Mouse (Mus musculus): ENCODE measurements around the gene Chchd6. TPM values are rescaled to one million over a fixed set of nuclear protein-coding genes. Genes with fewer than 3 reads are reported as not detected.
A peak's percentile ranks its signal among the peaks of the same experiment; 100 is the strongest.

Gene Chchd6
- total RNA-seq, 4 experiments from 2014 or later, result 68.3 to 73.7 (median 71.1) TPM

DNA sequence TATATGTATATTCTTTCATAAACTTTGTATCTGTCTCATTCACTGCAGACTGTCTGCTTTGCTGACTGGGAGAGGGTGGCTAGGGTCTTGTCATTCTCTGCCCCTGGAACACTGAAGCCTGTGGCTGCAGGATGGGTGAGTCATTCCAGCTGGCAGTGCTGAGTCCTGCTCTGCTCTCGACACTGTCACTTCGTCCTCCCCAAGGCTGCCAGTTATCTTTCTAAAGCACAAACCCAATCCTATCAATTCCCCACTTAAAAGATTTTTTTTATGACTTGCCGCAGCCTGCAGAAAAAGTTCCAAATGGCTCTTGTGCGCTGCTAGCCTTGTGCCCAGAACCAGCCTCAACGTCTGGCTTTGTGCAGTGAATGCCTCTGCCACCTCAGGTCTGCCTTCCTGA lies 187.2 kb downstream of the Chchd6 start:
- no peak for DNase-seq (ENCODE audit: low spot score in 2 of 2)

DNA sequence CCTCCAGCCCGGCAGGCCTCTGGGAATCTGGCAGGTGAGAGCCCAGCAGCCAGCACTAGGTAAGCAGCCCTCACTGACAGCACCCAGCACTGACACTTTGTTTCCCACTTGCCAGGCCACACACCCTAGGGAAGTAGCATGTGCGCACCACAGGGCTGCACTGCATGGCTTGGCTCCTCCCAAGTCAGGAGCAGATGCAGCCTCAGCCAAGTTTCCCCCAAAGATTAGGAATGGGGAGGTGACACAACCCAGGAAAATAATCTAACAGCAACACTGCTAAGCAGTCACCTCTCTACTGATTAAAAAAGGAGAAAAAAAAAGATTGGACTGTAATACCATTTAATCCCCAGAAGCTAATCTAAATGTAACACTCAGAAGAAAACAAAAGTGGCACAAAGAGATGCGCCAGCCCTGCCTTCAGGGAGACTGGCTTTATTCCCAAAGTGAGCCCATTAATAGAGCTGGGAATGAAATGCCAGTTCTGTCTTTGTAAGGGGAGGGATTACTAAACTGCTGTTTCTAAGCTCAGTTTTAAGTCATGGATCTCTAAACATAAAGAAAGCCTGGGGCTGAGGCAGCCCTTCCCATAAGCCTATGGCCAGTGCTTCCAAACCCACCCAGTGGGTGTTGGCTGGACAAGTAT lies 188.1 kb downstream of the Chchd6 start:
- DNase-seq (ENCODE audit: low spot score in 2 of 2), result no peak

DNA sequence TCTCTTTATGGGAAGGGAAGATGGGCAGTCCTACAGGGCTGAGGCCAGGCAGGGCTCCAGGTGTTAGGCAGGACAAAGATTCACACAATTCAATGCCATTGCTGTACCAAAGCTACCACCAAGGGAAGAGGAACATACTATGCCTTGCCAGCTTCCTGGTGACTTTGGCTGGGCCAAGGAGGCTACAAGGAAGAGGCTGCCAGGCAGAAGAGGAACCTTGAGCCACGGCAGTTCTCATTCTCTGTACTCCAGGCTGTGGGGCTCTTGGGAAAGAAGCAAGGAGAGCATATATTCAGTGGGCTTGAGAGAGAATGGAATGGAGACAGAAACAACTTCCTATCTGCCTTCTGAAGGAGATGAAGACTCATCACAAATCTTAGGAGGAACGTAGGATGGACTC lies 190.5 kb downstream of the Chchd6 start:
- DNase-seq (ENCODE audit: low spot score in 2 of 2), result no peak

DNA sequence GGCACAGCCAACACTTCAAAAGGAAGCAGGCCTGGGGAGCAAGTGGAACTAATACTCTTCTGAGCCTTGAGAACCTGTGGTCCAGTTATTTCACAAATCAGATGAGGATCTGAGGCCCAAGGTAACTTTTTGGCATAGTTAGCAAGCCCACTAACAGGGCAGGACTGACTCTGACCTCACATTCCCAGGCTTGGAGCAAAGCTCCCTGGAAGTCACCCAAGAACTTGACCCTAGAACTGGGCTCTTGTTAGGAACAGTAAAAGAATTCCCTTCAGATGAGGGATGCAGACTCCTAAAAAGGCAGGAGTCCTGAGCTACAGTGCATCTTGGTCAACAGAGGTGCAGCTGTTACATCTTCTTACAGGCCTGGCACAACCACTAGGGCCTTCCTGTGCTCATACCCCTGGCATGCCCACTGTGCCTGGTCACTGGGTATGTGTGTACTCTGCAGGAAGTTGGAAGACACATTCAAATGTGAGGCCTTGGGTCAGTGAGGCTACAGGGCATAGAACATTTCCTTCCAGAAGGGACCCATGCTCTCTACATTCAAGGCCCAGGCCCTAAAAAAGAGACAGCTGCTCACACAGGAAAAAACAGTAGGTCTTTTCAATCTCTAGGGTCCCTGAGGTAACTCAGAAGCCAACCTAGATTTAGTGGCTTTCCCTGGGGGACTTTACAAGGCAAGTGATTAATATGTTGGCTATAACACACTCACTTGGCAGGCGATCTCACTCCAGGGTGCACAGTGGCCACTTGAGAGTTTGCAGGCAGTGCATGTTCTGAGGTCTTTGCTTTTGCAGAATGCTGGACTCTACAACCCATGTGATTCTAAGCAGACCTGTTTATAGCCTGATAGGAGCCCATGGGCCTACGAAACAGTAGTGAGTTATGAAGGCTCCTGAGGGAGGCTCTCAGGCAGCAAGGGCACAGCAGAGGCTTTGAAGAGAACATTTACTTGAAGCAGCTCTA lies 191.9 kb downstream of the Chchd6 start:
- DNase-seq (ENCODE audit: low spot score in 2 of 2), result no peak

DNA sequence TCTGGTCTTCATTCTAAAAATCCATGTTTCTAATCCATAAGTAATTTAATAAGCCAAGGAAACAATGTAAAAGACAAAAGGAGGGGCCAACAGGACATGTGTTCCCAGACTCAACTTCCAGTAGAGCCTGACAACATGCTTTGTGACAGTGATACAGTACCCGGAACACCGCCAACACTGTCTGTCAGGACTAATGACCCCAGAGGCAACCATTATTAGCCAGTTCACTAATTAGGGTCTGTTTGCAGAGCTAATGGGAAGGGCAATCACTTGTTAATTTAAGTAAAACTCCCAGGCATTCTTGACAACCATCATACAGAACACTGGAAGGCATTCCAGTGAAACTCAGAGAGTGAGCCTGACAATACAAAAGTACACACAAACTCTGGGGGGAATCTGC lies 193.0 kb downstream of the Chchd6 start:
- no peak for DNase-seq (ENCODE audit: low spot score in 2 of 2)

DNA sequence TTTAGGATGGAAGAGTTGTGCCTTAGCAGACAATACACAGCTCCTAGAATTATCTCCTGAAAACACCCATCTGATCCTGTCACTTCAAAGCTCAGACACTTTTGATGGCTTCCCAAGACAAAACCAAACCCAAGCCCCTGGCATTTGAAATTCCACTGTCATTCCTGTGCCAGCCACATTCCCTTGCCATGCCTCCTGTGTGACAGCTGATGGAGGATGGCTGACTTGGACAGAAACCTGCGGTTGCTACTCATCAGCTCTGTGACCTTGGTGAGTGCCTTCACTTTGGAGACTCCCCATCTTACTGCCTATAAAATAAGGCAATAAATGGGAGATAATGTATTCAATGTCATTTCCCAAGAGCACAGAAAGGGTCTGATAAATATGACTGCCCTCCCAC lies 195.9 kb downstream of the Chchd6 start:
- DNase-seq (ENCODE audit: low spot score in 2 of 2), result no peak

DNA sequence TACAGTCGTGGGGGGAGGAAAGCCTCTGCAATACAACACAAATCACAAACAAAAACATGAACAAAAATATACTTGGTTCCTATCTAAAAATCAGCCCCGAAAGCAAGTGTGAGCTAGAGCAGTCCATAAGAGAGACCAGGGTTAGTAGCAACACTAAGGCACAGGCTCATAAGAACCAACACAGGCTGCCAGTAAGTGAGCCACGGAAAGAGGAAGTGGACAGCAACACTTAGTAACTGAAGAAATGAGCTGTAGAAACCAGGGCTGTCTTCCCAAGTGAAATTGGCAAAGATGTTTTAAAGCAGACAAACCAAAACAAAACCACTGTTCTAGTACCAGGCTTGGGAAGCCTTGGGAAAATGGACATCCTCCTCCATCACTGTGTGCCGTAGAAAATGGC lies 197.5 kb downstream of the Chchd6 start:
- no peak for DNase-seq (ENCODE audit: low spot score in 2 of 2)

DNA sequence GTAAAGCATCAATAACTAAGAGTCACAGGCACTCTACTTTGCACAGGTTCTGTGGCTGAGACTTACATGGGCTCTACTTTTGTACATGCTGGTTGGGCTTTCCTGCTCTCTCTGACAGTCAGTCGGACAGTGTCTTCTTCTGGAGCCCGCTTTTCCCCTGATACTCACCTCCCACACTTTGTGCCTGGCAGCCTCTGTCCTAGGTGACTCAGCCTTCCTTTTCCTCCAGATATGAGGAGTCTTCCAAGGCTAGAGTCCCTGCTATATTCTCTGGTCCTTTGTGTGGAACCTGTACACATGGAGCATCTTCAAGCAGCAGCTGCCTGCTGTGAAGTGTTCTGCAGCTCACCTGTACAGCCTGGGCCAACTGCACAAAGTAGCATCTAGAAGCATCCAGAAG lies 201.6 kb downstream of the Chchd6 start:
- DNase-seq (ENCODE audit: low spot score in 2 of 2), result no peak

DNA sequence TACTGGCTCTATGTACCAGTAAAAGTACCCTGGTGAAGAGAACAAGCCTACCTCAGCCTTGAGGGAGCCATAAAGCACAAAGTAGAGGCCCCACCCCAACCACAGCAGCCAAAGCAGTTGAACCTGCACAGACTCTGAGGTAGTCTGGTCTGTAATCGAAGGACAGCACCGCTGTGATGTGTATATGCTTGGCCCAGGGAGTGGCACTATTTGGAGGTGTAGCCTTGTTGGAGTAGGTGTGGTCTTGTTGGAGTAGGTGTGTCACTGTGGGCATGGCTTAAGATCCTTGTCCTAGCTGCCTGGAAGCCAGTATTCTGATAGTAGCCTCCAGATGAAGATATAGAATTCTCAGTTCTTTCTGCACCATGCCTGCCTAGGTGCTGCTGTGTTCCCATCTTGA lies 203.2 kb downstream of the Chchd6 start:
- DNase-seq (ENCODE audit: low spot score in 2 of 2), result no peak

DNA sequence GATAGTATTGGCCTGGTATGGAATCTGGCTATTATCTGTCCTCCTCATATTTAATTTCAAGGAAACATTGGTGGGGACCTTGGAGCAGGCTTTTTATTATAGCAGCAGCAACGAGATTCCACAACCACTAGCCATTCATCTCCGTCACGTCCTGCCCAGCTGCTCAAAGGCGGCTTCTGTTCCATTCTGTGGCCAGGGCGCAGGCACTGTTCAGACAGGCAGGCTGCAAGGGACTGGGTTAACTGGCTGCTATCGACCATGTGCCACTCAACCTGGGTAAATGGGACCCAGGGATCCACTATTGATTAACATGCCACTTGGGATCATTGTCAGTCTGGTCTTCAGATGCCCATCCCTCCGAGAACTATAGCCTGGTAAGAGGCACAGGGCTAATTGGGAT lies 205.7 kb downstream of the Chchd6 start:
- no peak for DNase-seq (ENCODE audit: low spot score in 2 of 2)

DNA sequence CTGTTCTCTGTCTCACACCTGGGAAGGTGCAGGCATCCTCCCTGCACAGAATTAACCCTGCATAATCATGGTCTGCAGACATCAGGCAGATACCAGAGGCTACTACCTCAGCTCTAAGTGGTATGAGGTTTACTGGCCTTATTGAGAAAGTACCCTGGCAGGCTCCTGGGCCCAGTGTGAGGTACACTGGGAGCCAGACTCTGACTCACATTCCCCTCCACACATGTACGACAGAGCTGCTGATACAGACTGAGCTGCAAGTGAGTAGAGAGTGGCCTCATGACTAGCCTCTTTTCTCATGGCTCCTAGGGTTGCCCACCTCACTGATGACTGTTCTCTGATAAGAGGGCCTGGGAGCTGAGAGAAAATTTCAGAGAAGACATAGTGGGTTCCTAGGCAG lies 208.5 kb downstream of the Chchd6 start:
- DNase-seq (ENCODE audit: low spot score in 2 of 2), result no peak

DNA sequence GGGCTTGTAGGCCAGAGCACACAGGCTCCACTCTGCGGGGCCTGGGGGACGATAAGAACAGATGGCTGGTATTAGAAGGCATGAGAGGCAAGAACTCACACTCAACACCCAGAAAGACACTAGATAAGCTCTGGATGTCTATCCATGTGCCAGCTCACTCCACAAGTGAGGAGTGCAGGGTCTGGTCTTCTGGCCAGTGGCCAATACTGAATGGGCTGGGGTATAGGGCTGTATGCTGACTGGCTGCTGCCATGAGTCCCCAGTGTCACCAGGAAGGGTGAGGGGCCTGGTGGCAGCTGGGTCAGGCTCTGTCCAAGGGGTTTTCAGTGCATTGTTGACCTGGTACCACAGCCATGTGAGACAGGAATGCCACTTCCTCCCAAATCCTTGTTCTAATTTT lies 210.8 kb downstream of the Chchd6 start:
- DNase-seq (ENCODE audit: low spot score in 2 of 2), result no peak

DNA sequence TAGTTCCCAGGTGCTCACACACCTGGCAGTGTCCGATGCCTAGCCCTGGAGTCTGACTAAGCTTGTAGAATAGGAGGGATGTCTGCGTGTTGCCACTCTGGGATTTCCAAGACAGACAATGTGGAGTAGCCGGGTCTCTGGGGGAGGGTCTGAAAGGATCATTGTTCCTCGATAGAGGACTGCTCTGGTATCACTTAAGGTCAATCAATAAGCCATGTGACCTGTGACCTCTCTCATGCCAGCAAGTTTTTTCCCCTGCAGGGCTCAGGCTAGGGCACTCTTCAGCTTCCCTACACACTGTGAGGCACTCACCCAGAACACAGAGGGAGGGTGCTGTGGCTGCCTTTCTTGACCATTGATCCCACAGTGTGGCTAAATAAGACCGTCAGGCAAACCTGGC lies 213.6 kb downstream of the Chchd6 start:
- DNase-seq (ENCODE audit: low spot score in 2 of 2), result no peak

DNA sequence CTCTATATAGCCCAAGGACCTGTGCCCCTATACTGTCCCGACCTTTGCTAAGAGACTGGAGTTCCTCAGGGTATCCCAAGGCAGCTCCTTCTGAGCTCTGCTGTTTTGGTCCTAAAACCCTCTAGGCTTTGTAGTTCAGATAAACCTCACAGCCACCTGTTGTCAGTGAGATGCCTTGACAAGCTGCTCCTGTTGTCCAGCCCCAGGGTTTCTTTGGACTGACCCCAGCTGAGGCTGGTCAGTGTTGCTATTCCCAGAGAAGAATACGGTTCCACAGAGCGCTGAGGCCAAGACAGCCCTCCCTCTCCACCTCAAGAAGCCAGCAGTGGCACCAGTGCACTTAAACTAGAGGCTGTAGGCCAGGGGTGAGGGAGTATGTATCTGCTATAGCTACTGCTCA lies 214.3 kb downstream of the Chchd6 start:
- DNase-seq (ENCODE audit: low spot score in 2 of 2), result no peak

DNA sequence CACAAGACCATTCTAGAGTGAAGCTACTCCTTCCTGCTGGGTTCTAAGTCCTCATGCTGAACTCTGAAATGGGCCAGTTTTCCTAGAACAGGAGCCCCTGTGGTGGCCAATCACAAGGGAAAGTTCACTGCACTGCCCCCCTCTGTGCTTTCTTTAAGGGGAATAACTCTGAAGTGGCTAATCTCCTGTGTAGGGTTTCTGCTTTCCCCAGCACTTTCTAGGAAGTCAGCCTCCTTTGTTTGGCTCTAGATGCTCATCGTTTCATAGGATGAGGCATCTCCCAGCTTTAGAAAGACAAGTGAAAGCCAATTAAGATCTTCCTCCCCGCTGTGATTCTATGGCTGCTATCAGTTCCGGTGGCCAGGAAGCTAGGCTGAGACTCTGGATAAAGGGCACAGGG lies 214.7 kb downstream of the Chchd6 start:
- DNase-seq (ENCODE audit: low spot score in 2 of 2), result no peak

DNA sequence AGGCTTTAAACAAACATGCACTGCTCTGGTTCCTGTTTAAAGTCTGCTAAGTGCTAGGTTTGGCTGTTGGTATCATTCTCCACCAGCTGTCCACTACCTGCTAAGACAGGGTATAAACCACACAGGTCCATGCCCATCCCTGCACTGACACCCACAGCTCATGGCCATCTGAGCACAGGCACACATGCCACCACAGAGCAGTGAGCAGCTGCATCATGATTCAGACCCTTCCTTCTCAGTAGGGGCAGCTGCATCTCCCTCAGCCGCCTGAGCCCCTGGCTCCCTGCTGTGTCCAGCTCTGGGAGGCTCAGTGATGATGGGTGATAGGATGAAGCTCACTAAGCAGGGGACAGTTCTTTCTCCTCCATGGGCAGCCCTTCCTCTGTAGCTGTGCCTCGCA lies 217.2 kb downstream of the Chchd6 start:
- no peak for DNase-seq (ENCODE audit: low spot score in 2 of 2)

DNA sequence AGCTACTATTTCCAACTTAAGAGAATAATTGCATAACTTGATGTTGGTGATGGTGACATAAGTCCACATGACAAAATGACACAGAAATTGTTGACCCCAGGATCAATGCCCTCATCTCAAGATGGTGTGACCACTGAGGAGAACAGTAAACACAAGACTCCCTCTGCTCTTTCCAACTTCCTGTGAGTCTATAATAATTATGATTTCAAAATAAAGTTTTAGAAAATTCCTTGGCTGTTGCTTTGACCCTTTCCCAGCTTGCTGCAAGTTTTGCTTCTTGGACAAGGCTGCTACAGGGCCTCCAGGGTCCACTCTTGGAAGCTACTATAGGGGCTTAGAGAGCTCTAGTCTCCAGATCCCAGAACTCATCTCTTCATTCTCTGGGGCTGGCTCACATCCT lies 226.6 kb downstream of the Chchd6 start:
- no peak for DNase-seq (ENCODE audit: low spot score in 2 of 2)

DNA sequence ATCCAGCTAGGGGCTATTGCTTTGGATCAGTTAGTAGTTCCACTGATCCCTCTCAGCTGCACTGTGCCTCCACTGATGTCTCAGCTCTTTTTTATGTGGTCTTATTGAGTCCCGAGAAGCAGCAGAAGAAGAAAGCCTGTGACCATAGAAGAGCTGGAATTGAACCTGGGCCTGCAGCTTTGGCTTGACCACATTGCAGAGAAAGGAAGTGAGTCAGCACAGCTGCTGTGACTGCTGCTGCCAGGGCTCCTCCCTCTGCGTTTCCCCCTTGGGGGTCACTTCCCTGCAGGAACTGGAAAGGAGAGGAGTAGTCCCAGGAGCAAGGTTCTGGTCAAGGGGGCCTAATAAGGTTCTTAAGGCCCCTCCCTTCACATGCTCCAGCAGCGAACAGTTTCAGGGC lies 231.1 kb downstream of the Chchd6 start:
- DNase-seq (ENCODE audit: low spot score in 2 of 2), result no peak

DNA sequence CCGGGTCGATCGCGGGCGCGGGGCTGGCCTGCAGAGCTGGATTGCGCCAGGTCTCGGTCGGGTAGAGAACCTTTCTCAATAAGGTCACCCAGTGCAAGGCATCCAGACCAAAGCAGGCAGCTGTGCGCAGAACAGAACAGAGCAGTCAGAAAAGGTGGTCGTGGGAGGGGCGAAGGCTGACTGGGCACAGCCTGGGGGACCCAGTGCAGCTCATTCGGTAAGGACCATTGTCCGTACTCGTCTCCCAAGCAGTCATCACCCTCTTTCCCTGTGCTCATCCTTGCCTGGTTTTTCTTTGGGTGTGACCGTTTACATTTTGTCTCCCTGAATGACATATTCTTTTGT lies 232.4 kb downstream of the Chchd6 start:
- no peak for DNase-seq (ENCODE audit: low spot score in 2 of 2)

DNA sequence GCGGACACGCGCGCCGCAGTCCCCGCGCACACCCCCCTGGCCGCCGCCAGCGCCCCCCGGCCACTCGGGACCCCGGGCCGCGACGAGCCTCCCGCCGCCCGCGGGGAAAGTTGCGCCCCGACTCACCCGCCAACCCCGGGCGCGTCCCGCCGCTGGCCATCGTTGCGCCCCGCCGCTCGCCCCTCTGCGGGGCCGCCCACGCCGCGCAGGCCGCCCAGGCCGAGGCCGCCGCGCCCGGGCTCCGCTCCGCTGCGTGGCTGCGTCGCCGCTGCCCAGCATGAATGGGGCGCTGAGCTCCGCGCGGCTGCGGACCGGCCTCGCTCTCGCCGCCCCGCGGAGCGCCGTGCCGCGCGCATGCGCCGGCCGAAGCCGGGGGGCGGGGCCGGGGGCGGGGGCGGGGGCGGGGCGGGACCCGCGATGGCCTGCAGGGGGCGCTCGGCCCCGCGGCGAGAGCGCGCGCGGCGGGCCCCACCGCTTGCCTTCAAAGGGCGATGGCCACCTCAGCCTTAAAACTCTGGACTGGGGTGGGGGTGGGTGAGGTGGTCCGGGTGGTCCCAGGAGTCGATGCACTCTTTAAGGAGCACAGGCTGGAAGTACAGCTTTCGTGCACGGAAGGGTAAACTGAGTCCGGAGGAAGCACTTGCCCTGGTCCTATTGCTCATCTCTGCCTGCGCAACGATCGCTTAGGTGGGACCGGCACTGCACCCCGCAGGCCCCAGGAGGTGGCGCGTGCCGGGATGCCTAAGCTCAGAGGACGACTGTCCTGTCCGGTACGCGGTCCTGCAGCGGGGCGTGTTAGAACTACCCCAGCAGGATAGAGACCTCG lies 233.0 kb downstream of the Chchd6 start, which contains the start of gene Plxna1:
TSS of gene Plxna1 (minus strand) at position 340 of the 826 bp plus-strand sequence.
- peak in 1 of 2 experiments; percentile 60 for DNase-seq (ENCODE audit: low spot score in 2 of 2)

DNA sequence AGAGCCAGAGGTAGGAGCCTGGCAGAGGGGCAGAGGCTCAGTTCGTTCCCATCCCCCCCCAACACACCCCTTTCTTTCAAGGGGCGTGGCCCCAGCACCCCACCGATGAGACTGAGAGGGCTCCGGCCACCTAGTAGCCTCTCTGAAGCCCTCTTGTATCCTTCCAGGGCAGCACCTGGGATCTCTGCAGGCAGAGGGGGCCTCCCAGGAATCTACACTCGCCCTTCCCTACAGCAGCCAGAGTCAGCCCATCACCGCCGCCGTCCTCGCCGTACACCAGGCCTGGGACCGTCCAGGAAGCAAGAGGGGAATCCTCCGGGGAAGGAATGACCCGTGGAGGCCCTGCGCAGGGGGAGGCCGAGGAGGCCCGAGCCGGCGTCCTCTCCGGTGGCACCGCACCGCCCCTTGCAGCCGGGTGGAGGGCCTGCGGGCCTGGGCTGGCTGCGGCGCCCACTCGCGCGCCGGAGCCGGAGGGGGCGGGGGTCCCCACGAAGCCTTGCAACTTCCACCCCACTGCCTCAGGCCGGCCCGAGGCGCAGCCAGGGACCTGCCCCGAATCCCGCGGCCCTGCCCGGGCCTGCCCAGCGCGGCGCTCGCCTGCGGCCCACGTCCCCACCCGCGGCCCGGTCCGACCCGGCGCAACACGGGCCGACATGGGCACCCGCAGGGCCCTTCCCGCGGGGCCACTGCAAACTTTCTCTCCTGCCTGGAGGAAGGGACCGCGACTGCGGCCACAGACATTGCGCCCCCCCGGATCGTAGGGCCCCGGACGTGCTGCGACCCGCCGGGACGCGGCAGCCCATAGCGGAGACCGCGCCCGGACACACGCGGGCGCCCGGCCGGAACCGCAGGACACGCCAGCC lies 233.8 kb downstream of the Chchd6 start:
- no peak for DNase-seq (ENCODE audit: low spot score in 2 of 2)
